Mouse (Mus musculus) megakaryocyte, embryonic 14.5 days (primary cell): ENCODE data around the gene Coq10a.

Experiments used
- FLI1 ChIP-seq: IDR thresholded peaks from 2 replicates; pipeline ENCODE4 v1.6.1; 2012; ENCODE audit warnings: low read length, inconsistent platforms, mixed read lengths
- GATA1 ChIP-seq: IDR thresholded peaks from 3 replicates; pipeline ENCODE4 v1.6.1; 2012; ENCODE audit warnings: mixed read lengths, low read length, inconsistent platforms, borderline replicate concordance

- TF ChIP-seq FLI1, result no peak
- TF ChIP-seq GATA1, result no peak
These were observed 46.1 kb upstream of the Coq10a start for GRCm38 (mm10) chr10:128414848-128415247.
